Mouse (Mus musculus) bone marrow, adult 2 months (tissue): ENCODE results near the gene Gpank1.

Experiments
- CTCF ChIP-seq: fragments of 200-500 bp; IDR thresholded peaks from 2 replicates; pipeline ENCODE4 v1.5.1; 2011; ENCODE audit warnings: low read length, control low read depth; ENCODE audit not compliant: control insufficient read depth, insufficient read depth
- POLR2A ChIP-seq: fragments of 200-500 bp; IDR thresholded peaks from 2 replicates; pipeline ENCODE4 v1.6.1; 2011; ENCODE audit warnings: low read depth, mild to moderate bottlenecking, control low read depth, low read length, borderline replicate concordance; ENCODE audit not compliant: control insufficient read depth

DNA sequence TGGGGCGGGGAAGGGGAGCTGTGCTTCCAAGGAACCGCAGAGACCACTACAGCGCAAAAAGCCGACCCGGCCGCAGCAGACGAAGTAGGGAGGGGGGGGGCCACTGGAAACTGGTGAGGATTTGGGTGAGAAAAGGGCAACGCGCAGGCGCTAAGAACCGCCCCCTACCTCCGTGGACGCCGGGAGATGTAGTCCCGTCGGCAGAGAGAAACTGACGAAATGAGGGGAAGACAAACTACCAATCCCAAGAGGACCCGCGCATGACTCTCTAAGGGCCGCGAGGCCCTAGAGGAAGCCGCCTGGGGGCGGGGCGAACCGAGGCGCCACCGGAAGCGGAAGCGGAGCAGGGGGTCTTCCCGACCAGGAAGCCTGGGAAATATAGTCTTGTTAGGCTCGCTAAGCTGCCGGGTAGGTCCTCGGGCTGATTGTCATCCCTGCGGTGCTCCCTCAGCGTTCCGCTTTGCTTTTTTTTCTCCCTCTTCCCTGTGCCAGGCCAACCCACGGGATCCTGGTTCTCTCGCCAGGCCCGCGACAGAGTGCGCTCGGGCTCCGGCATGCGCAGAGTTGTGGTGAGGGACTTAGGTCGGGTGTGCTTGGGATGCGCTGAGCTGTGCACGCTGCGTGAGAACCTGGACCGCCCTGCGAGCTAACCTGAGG, at the start of gene Gpank1:
- peak; percentile 66; the same call in 1 of the 2 replicates for TF ChIP-seq POLR2A
- no peak for TF ChIP-seq CTCF
